Mouse (Mus musculus) kidney, postnatal 25 days (tissue): ENCODE measurements around the gene Kcnk10.
A peak's percentile ranks its signal among the peaks of the same experiment; 100 is the strongest.
"Not testable (repeated sequence)": the region's sequence is repeated elsewhere in the genome, so short reads cannot be mapped to it uniquely, and the experiment has no call there.

Experiments
- DNase-seq, 2 experiments: peaks; one replicate each; pipeline ENCODE4 v3.0.0; 2021; ENCODE audit warnings: mixed read lengths in 2 of 2

Gene Kcnk10

GRCm38 (mm10) chr12:98577861-98578360, at the start of gene Kcnk10:
Gene Kcnk10 (minus strand): TSS chr12:98578310.
- no peak for DNase-seq

GRCm38 (mm10) chr12:98627392-98628259, 49.5 kb upstream of the Kcnk10 start, which contains the start of gene Spata7:
Gene Spata7 (plus strand): TSS chr12:98628157.
- DNase-seq, result peak; percentile 90 to 93

GRCm38 (mm10) chr12:98623266-98623665, 45.2 kb upstream of the Kcnk10 start:
- not testable (repeated sequence) for DNase-seq

- not testable (repeated sequence) for DNase-seq
These were observed 42.8 kb upstream of the Kcnk10 start for GRCm38 (mm10) chr12:98620922-98621321.

- no peak for DNase-seq
These were observed 41.4 kb upstream of the Kcnk10 start for GRCm38 (mm10) chr12:98619496-98619895.

GRCm38 (mm10) chr12:98615746-98616145, 37.6 kb upstream of the Kcnk10 start:
- DNase-seq, result no peak

GRCm38 (mm10) chr12:98614910-98615508, 36.9 kb upstream of the Kcnk10 start:
- no peak for DNase-seq

GRCm38 (mm10) chr12:98610341-98610740, 32.2 kb upstream of the Kcnk10 start:
- no peak for DNase-seq

GRCm38 (mm10) chr12:98606595-98607290, 28.6 kb upstream of the Kcnk10 start:
- no peak for DNase-seq

- no peak for DNase-seq
These were observed 27.2 kb upstream of the Kcnk10 start for GRCm38 (mm10) chr12:98605264-98605663.

- no peak for DNase-seq
These were observed 24.0 kb upstream of the Kcnk10 start for GRCm38 (mm10) chr12:98602114-98602513.

- DNase-seq, result no peak
These were observed 22.8 kb upstream of the Kcnk10 start for GRCm38 (mm10) chr12:98600861-98601260.

- DNase-seq, result no peak
These were observed 12.9 kb upstream of the Kcnk10 start for GRCm38 (mm10) chr12:98591016-98591415.

- no peak for DNase-seq
These were observed 10.5 kb upstream of the Kcnk10 start for GRCm38 (mm10) chr12:98588573-98588972.

GRCm38 (mm10) chr12:98585302-98585701, 7.2 kb upstream of the Kcnk10 start:
- DNase-seq, result no peak

- no peak for DNase-seq
These were observed 2.1 kb downstream of the Kcnk10 start for GRCm38 (mm10) chr12:98575942-98576550.

GRCm38 (mm10) chr12:98575195-98575887, 2.8 kb downstream of the Kcnk10 start:
- no peak for DNase-seq

GRCm38 (mm10) chr12:98574353-98575194, 3.5 kb downstream of the Kcnk10 start:
- DNase-seq, result peak in 1 of 2 experiments; percentile 42

GRCm38 (mm10) chr12:98573317-98574270, 4.5 kb downstream of the Kcnk10 start:
- no peak for DNase-seq
